Mouse (Mus musculus) ES-E14 (cell line): ENCODE measurements around the gene Ffar1. TPM values are rescaled to one million over a fixed set of nuclear protein-coding genes. Genes with fewer than 3 reads are reported as not detected.
A peak's percentile ranks its signal among the peaks of the same experiment; 100 is the strongest.

Experiments used
- DNase-seq: peaks from one replicate; pipeline ENCODE4 v3.0.0-alpha.2; 2013; ENCODE audit warnings: low read depth, low spot score
- H3K27ac ChIP-seq: 2 replicates; pipeline ENCODE4 v1.5.1; 2012; ENCODE audit warnings: low read depth, mild to moderate bottlenecking, low read length, moderate library complexity, mixed read lengths; ENCODE audit not compliant: poor library complexity, insufficient read depth, severe bottlenecking
- H3K36me3 ChIP-seq: 2 replicates; pipeline ENCODE4 v1.6.1; 2012; ENCODE audit warnings: mild to moderate bottlenecking, low read length, moderate library complexity, mixed read lengths; ENCODE audit not compliant: control insufficient read depth, poor library complexity, insufficient read depth, severe bottlenecking
- H3K4me1 ChIP-seq, 2 experiments: fragments of 150-350 bp in 1 of 2; sonication (generic) in 1 of 2; 2 replicates each; pipeline ENCODE4 v1.6.1; 2012; ENCODE audit warnings: low read length in 2 of 2, mild to moderate bottlenecking in 1 of 2, mixed read lengths in 1 of 2; ENCODE audit not compliant: control insufficient read depth in 2 of 2, insufficient read depth in 2 of 2, poor library complexity in 1 of 2
- H3K4me3 ChIP-seq, 2 experiments: fragments of 150-350 bp in 1 of 2; sonication (generic) in 1 of 2; 2 replicates each; pipeline ENCODE4 v1.5.1; 2012; ENCODE audit warnings: low read length in 2 of 2, low read depth in 1 of 2, mild to moderate bottlenecking in 1 of 2, mixed read lengths in 1 of 2; ENCODE audit not compliant: insufficient read depth in 1 of 2, poor library complexity in 1 of 2, severe bottlenecking in 1 of 2
- H3K9ac ChIP-seq: 2 replicates; pipeline ENCODE4 v1.6.1; 2012; ENCODE audit warnings: low read depth, mild to moderate bottlenecking, low read length, mixed read lengths; ENCODE audit not compliant: poor library complexity, insufficient read depth, severe bottlenecking
- H3K9me3 ChIP-seq: fragments of 150-350 bp; sonication (generic); 2 replicates; pipeline ENCODE4 v1.6.1; 2012; ENCODE audit warnings: low read depth, mild to moderate bottlenecking, low read length; ENCODE audit not compliant: control insufficient read depth, insufficient read depth
- CHD2 ChIP-seq: IDR thresholded peaks from 2 replicates; pipeline ENCODE4 v1.6.1; 2014; ENCODE audit warnings: mild to moderate bottlenecking, low read depth, low read length, inconsistent platforms
- HCFC1 ChIP-seq: IDR thresholded peaks from 2 replicates; pipeline ENCODE4 v1.6.1; 2012; ENCODE audit warnings: low read length, inconsistent platforms, borderline replicate concordance; ENCODE audit not compliant: insufficient read depth
- MAFK ChIP-seq: IDR thresholded peaks from 2 replicates; pipeline ENCODE4 v1.6.1; 2014; ENCODE audit warnings: mild to moderate bottlenecking, low read depth, low read length, inconsistent platforms; ENCODE audit not compliant: insufficient read depth
- ZC3H11A ChIP-seq: IDR thresholded peaks from 2 replicates; pipeline ENCODE4 v1.6.1; 2012; ENCODE audit warnings: low read depth, mild to moderate bottlenecking, inconsistent platforms, low read length, borderline replicate concordance
- ZNF384 ChIP-seq: IDR thresholded peaks from 2 replicates; pipeline ENCODE4 v1.6.1; 2012; ENCODE audit warnings: low read depth, low read length, inconsistent platforms
- in situ Hi-C, 2 experiments: fragments of 600-800 bp; cut with MboI; formaldehyde crosslinking; loops; one replicate each; pipeline ENCODE4 v1.15.1; 2025; ENCODE audit warnings: low sequenced_read_pairs in 2 of 2, inconsistent platforms in 1 of 2; ENCODE audit not compliant: unreplicated experiment in 2 of 2
- total RNA-seq: library from RNA; depleted of rRNA; stranded (reverse); fragments of 300-350 nt; gene quantifications from 2 replicates; pipeline ENCODE4 v1.2.3, GENCODE M21; 2012

Ffar1 gene
- total RNA-seq, 1 experiment: 0.04 TPM

DNA sequence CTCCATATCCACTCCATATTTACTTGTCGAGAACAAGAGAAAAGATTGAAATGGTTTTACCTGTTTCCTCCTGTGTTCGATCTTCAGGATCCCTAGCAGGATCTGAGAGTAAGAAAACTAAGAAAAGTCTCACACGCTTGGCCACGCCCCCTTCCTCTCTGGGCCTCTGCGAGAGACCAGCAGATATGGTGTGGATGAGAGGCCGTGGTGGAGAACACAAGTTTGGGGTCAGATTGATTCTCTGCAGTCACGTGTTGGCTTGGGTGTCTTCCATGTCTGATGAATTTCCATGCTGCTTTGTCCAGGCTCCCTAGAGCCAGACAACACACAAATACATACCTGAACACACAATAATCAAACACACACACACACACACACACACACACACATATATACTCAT, 18.8 kb upstream of the Ffar1 start, which contains the start of gene Cd22:
Cd22 (minus strand) TSS at position 167 of the 400 bp plus-strand sequence.
- in situ Hi-C loops: no loop called here
- Histone ChIP-seq H3K4me3 (no peak within 1 kb of the TSS), H3K36me3 (no peaks in the 10 kb centered on the region), H3K9ac (no peak within 1 kb of the TSS), H3K9me3 (no peaks in the 10 kb centered on the region), H3K4me1 (peaks cover 0 to 2% of the 10 kb centered on the region in 2 experiments; a peak in 1 of 4 replicates), H3K27ac (no peak within 1 kb of the TSS)
- no peak for DNase-seq
- no peak for TF ChIP-seq ZNF384
- TF ChIP-seq ZC3H11A: no peak
- no peak for TF ChIP-seq HCFC1
- TF ChIP-seq CHD2: no peak
- no peak for TF ChIP-seq MAFK

DNA sequence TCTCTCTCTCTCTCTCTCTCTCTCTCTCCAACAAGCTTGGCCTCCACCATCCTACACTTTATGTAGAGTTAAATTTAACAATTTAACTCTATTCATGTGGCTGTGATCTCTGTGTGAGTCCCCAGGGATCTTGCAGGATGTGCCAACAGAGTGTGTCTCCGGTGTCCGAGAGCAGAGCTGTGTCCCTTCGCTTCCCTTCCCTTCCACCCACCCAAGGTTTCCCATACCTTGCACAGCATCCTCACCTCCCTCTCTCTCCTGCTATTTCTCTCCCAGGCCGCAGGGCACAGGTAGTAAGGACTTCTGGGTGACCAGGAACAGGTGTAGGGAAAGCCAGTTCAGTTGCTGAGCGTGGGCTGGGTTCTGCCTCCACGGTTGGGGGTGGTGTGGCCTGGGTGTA, 17.6 kb upstream of the Ffar1 start:
- no peak for TF ChIP-seq HCFC1
- TF ChIP-seq CHD2: no peak
- no peak for TF ChIP-seq MAFK
- TF ChIP-seq ZC3H11A: no peak
- no peak for TF ChIP-seq ZNF384
- H3K4me1 ChIP-seq: 0 out of 4 replicates have a peak, but pooled peaks cover 0 to 2% of the 10 kb centered on the region in 2 experiments
- in situ Hi-C loops: no loop called here

DNA sequence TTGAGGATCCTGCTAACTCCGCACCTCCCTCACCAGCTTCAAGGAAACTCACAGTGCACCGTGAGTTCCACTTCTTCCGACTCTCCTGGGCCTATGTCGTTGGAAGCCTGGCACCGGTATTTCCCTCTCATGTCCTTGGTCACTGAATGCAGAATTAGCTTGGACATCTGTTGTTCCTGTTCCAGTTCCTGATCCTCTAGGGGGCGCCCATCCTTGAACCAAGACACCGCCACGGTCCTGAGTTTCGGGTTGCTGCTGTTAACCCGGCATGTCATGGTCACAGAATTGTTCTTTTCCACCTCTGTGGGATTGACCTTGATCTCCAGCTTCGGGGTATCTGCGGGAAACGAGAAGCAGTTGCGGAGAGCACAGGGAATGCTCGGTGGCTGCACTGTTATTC, 11.7 kb upstream of the Ffar1 start:
- Histone ChIP-seq H3K27ac (no peak overlapping the region), H3K9me3 (no peaks in the 10 kb centered on the region), H3K9ac (no peak overlapping the region), H3K4me1 (0 out of 4 replicates have a peak, but pooled peaks cover 0 to 2% of the 10 kb centered on the region in 2 experiments), H3K36me3 (no peaks in the 10 kb centered on the region), H3K4me3 (peak overlapping the region in 1 of 2 experiments; percentile 24; a peak in 1 of 4 replicates)
- peak; percentile 73 for DNase-seq
- no peak for TF ChIP-seq MAFK
- TF ChIP-seq ZNF384: no peak
- TF ChIP-seq ZC3H11A: no peak
- no peak for TF ChIP-seq HCFC1
- no peak for TF ChIP-seq CHD2
- in situ Hi-C loops: no loop called here

More for the DNA sequence above, 17.6 kb upstream of the Ffar1 start:
- no peak overlapping the region for H3K9ac ChIP-seq
- no peaks in the 10 kb centered on the region for H3K36me3 ChIP-seq
- H3K9me3 ChIP-seq: no peaks in the 10 kb centered on the region
- no peak for DNase-seq
- no peak overlapping the region for H3K27ac ChIP-seq
- no peak overlapping the region for H3K4me3 ChIP-seq

DNA sequence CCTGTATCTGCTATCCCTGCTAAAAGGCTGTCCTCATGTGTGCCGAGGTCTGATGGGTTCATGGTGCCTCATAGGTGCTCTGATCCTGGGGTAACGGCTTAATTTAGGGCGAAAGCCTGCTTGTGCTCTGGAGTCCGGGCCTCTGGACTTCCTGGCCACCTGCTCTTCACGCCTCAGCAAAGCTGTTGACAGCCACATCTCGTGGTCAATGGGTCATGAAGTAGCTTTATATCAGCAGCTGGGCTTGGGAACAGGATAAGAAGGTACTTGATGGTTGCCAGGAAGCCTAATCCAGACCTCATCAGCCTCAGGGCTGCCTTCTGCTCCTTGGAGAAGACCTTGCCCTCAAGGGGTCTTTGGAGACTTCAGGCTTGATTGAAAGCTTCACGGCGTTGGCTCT, 2.0 kb upstream of the Ffar1 start:
- Histone ChIP-seq H3K9ac (no peak overlapping the region), H3K4me1 (peaks cover 0 to 12% of the 10 kb centered on the region in 2 experiments; a peak in 1 of 4 replicates), H3K4me3 (no peak overlapping the region), H3K27ac (no peak overlapping the region), H3K36me3 (no peaks in the 10 kb centered on the region), H3K9me3 (no peaks in the 10 kb centered on the region)
- no peak for DNase-seq
- TF ChIP-seq MAFK: no peak
- TF ChIP-seq HCFC1: no peak
- TF ChIP-seq ZNF384: no peak
- no peak for TF ChIP-seq ZC3H11A
- no peak for TF ChIP-seq CHD2
- in situ Hi-C loops: no loop called here
